Mouse (Mus musculus): ENCODE measurements around the gene Cnih3. TPM values are rescaled to one million over a fixed set of nuclear protein-coding genes. Genes with fewer than 3 reads are reported as not detected.

Cnih3 gene
- polyA plus RNA-seq, 1 experiment from 2014 or later: not detected

DNA sequence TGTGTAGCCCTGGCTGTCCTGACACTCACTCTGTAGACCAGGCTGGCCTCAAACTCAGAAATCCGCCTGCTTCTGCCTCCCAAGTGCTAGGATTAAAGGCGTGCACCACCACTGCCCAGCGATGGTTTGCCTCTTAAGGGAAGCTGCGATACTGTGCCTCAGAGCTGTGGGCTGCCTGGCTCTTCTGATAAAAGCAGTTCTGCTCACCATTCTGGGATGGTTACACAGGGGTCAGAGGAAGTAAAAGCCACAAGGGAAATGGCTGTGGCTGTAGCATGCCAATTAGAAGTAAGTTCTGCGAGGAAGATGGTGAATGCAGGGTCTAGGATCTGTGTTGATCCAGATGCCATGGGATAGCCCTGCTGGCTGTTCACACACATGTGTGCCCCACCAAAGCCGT lies 19.9 kb downstream of the Cnih3 start:
- DNase-seq (peak; percentile 32), ATAC-seq (ENCODE audit: low read depth) (peak; percentile 77)
- WGBS (ENCODE audit: insufficient replicate concordance): 13% methylated on average over 6 of the region's 6 CpGs
- Histone ChIP-seq H3K36me3 (no peaks in the 10 kb centered on the region), H3K4me3 (replicated peaks) (no peak overlapping the region), H3K9me3 (replicated peaks) (no peaks in the 10 kb centered on the region), H3K4me2 (peak overlapping the region; percentile 25), H3K27me3 (peaks cover 49% of the 10 kb centered on the region), H3K4me1 (replicated peaks) (peaks cover 82% of the 10 kb centered on the region), H3K27ac (peak overlapping the region; percentile 13; the same call in 1 of the 2 replicates), H3K9ac (peak overlapping the region; percentile 11; the same call in 1 of the 2 replicates)

DNA sequence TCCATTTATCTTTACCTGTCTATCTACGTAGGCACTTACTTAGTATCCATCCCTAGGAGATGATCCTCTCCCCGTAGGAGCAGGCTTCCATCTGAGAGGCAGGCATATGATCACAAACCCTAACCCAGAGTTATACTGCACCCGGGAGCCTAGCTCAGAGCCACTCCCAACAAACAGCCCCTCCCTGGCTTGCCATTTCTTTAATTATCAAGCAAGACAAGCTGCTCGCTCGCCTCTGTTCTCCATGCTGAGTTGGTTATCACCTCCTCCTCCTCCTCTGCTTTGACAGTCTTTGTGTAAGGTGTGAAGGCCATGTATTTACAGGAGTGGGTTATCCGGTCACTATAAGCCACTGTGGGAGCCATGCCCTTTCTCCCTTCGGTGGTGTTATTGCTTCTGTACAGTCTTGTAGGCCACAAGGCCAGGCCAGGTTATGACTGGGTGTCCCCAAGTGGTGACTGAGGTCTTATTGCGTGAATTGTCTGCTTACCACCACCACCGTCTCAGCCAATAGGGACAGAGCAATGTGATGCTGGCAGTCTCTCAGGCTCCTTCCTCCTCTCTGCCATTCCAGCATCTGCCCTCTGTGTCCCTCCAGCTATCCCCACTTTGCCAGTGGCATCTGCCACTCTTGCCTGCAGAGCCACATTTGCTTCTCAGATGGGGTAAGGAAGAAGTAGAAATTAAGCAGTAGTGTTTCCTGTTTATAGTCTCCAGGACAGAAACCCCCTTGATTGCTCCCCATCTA lies 22.4 kb downstream of the Cnih3 start:
- Histone ChIP-seq H3K4me2 (no peak overlapping the region), H3K4me1 (replicated peaks) (peaks cover 62% of the 10 kb centered on the region), H3K36me3 (no peaks in the 10 kb centered on the region), H3K4me3 (replicated peaks) (no peak overlapping the region), H3K27ac (peak overlapping the region; percentile 36; the same call in 1 of the 2 replicates), H3K9me3 (replicated peaks) (no peaks in the 10 kb centered on the region), H3K9ac (no peak overlapping the region), H3K27me3 (peaks cover 37% of the 10 kb centered on the region)
- DNase-seq (peak; percentile 44), ATAC-seq (ENCODE audit: low read depth) (peak; percentile 85)
- 43% methylated on average over 9 of the region's 9 CpGs for WGBS (ENCODE audit: insufficient replicate concordance)

DNA sequence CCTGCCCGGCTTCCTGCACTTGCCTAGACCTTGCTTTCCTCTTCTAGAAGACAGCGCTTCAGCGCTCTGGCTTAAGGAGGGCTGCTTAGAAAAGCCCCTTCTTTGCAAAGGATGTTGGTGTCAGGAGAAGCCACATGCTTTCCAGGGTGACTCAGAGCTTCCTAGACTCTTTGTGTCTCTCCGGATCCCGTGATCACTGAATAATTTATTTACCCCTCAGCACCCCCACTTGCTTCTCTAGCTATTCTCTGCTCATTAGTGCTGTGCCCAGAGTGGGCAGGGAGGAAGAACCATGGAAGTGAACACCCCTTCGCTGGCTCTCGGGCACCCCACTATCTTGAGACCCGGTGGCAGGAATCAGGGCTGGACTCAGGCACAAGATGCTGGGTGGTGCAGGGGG lies 24.0 kb downstream of the Cnih3 start:
- DNase-seq (no peak), ATAC-seq (ENCODE audit: low read depth) (no peak)
- Histone ChIP-seq H3K4me1 (replicated peaks) (peaks cover 47% of the 10 kb centered on the region), H3K27me3 (peaks cover 30% of the 10 kb centered on the region), H3K4me3 (replicated peaks) (no peak overlapping the region), H3K36me3 (no peaks in the 10 kb centered on the region), H3K9ac (no peak overlapping the region), H3K27ac (no peak overlapping the region), H3K4me2 (no peak overlapping the region), H3K9me3 (replicated peaks) (no peaks in the 10 kb centered on the region)
- WGBS (ENCODE audit: insufficient replicate concordance): 35% methylated on average over 8 of the region's 8 CpGs

DNA sequence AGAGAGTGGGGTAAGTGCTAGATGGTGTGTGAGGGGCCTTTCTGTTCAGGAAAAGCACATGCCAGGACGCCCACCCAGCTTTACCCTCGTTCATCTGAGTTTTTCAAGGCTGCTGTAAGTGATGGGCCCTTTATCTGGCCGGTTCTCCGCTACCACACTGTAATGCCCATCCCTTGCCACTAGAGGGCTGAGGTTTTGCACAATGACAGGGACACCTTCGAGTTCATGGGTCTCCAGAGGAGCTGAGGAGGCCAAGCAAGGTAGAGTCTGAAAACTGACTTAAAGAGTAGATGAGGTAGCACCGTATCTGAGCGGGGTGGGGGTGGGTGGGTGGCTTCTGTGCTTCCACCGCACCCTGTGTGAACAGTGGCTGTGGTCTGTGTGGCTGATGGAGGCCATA lies 27.2 kb downstream of the Cnih3 start:
- no peak overlapping the region for H3K27ac ChIP-seq
- 18% methylated on average over 8 of the region's 8 CpGs for WGBS (ENCODE audit: insufficient replicate concordance)
- H3K27me3 ChIP-seq: peaks cover 33% of the 10 kb centered on the region
- no peak overlapping the region for H3K9ac ChIP-seq
- H3K36me3 ChIP-seq: no peaks in the 10 kb centered on the region
- H3K4me2 ChIP-seq: no peak overlapping the region
- ATAC-seq (ENCODE audit: low read depth): peak; percentile 22; the same call in 1 of the 2 replicates
- H3K4me1 ChIP-seq (replicated peaks): peaks cover 21% of the 10 kb centered on the region
- peak; percentile 52 for DNase-seq
- H3K9me3 ChIP-seq (replicated peaks): no peaks in the 10 kb centered on the region
- no peak overlapping the region for H3K4me3 ChIP-seq (replicated peaks)

DNA sequence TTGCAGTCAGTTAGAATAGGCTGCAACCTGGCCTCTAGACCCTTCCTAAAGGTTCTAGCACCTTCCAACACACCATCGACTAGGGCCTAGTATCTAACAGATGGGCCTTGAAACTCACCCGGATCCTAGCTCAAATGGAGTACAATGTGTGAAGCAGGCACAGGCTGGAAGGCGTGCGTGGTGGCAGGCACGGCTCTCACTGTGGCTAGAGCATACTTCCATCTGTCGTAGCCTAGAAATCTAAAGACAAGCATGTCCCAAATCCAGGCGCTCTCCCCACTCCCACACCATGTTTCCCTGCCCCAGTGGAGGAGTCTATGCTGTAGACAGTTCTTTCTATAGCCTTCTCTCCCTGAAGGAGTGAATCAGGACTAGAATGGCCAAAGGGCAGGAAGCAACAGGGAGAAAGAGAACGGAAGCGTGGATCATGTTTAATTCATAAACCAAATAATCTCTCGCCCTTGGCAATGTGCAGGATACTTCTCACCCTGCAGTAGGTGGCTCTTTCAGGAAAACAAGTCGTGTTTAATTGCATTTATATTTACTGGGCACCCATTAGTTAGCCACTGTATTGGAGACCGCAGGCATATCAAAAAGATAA lies 29.1 kb downstream of the Cnih3 start:
- WGBS (ENCODE audit: insufficient replicate concordance): 68% methylated on average over 12 of the region's 12 CpGs
- no peaks in the 10 kb centered on the region for H3K36me3 ChIP-seq
- H3K27ac ChIP-seq: no peak overlapping the region
- no peak overlapping the region for H3K9ac ChIP-seq
- H3K4me1 ChIP-seq (replicated peaks): peaks cover 3% of the 10 kb centered on the region
- peaks cover 23% of the 10 kb centered on the region for H3K27me3 ChIP-seq
- H3K4me2 ChIP-seq: no peak overlapping the region
- ATAC-seq (ENCODE audit: low read depth): no peak
- no peak for DNase-seq
- H3K4me3 ChIP-seq (replicated peaks): no peak overlapping the region
- H3K9me3 ChIP-seq (replicated peaks): no peaks in the 10 kb centered on the region

DNA sequence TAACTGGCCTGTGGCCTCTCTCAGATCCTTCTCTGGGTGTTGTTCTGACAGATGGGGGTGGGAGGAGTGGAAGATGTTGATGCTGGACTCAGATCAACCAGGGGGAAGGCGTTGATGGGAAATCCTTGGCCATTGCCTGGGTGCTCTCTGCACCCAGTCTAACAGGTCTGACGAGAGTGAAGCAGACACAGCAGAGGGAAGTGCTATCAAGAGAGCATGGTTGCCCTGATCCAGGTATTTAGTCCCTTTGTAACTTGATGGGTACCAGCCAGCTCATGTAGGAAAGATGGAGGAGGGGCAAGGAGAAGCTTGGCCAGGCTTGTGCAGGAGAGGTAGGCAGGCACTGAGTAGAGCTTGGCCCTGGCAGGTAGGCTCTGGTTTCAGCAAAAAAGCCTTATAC lies 36.8 kb downstream of the Cnih3 start:
- H3K4me1 ChIP-seq (replicated peaks): no peaks in the 10 kb centered on the region
- H3K9me3 ChIP-seq (replicated peaks): no peaks in the 10 kb centered on the region
- H3K4me3 ChIP-seq (replicated peaks): no peak overlapping the region
- DNase-seq: no peak
- H3K27ac ChIP-seq: no peak overlapping the region
- H3K4me2 ChIP-seq: no peak overlapping the region
- no peaks in the 10 kb centered on the region for H3K36me3 ChIP-seq
- ATAC-seq (ENCODE audit: low read depth): no peak
- no peaks in the 10 kb centered on the region for H3K27me3 ChIP-seq
- H3K9ac ChIP-seq: no peak overlapping the region
- WGBS (ENCODE audit: insufficient replicate concordance): 67% methylated on average over 2 of the region's 2 CpGs

DNA sequence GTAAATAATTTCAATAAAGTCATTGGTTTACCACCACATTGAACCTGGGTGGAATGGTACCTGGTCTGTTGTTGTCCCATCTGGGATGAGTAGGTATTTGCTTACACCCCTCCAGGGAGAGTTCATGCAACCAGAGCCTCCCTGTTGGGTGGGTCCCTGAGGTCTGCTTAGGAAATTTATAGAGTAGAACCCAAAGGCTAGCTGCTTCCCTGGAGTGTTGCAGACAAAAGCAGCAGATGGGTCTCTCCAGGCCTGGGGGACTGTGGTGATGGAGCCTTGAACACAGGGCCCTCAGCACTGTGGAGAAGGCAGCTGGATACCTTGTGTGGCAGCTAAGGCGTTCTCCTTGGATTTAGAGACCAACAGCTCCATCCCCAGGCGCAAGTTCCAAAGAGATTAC lies 40.1 kb downstream of the Cnih3 start:
- Histone ChIP-seq H3K4me3 (replicated peaks) (no peak overlapping the region), H3K4me1 (replicated peaks) (no peaks in the 10 kb centered on the region), H3K9ac (no peak overlapping the region), H3K27me3 (no peaks in the 10 kb centered on the region), H3K4me2 (no peak overlapping the region), H3K9me3 (replicated peaks) (no peaks in the 10 kb centered on the region), H3K27ac (no peak overlapping the region), H3K36me3 (no peaks in the 10 kb centered on the region)
- ATAC-seq (ENCODE audit: low read depth): no peak
- no peak for DNase-seq
- WGBS (ENCODE audit: insufficient replicate concordance): 78% methylated on average over 2 of the region's 2 CpGs

DNA sequence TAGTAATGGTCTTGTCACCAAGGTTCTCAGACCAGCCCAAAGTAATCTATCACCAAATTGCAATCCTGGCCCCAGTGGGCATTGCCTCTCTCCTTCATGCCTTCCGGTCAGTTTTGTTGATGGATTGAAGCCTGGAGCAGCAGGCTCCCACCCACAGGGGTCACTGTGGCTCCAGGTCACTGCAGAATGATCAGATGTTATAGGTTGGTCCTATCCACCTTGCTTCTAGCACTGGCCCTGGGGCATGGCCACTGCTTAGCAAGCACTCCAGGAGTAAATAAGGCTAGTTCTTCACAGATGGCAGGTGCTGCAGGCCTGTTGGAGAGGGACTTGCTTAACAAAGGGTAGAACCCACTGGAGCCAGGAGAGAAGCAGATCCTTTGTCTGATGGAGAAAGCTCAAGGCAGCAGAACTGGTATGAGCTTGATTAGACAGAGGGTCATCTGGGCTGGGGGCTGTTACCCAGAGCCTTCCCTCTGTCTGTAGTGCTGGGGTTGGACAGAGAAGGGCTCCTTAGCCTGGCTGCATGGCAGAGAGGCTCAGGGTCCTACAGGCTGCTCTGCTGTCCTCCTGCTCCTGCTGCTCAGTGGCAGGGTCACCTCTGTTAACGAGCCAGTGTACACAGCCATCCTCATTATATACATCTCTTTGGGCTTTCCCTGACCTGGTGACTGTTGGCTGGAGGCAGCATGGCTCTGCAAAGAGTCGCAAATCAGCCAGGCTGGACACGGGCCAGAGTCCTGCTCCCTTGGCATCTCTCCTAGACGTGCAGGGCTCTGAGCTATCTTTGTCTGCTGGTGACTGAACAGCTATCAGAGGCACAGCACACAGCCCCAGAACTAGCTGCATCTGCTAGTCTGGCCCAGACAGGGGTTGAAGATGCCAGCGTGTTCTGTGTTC lies 41.1 kb downstream of the Cnih3 start:
- H3K9ac ChIP-seq: no peak overlapping the region
- no peaks in the 10 kb centered on the region for H3K9me3 ChIP-seq (replicated peaks)
- no peak overlapping the region for H3K27ac ChIP-seq
- ATAC-seq (ENCODE audit: low read depth): no peak
- H3K36me3 ChIP-seq: no peaks in the 10 kb centered on the region
- WGBS (ENCODE audit: insufficient replicate concordance): 46% methylated on average over 6 of the region's 6 CpGs
- H3K4me3 ChIP-seq (replicated peaks): no peak overlapping the region
- H3K27me3 ChIP-seq: no peaks in the 10 kb centered on the region
- no peak overlapping the region for H3K4me2 ChIP-seq
- H3K4me1 ChIP-seq (replicated peaks): no peaks in the 10 kb centered on the region
- DNase-seq: no peak

DNA sequence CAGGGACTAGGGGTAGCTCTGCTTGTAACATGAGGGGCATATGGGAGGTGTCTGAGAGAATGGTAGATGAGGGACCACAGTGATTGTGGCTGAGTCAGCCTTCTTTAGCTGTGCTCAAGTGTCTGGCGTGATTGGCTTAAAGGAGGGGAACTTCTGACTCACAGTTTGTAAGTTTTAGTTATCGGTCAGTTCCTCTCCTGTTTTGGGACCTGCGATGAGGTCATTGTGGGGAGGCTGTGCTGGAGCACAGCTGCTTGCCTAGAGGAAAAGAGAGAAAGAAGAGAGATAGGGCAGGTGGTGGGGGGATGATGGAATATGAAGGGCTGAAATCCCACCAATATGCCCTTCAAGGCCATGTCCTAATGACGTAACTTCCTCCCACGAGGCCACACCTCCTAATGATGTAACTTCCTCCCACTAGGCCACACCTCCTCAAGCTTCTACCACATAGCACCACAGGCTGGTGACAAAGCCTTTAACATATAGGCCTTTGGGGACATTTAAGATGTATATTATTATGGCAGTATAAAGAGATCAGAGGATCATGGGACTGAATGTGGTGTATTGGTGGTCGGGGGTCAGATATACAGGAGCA lies 42.9 kb downstream of the Cnih3 start:
- 56% methylated on average over 6 of the region's 6 CpGs for WGBS (ENCODE audit: insufficient replicate concordance)
- Histone ChIP-seq H3K9me3 (replicated peaks) (no peaks in the 10 kb centered on the region), H3K4me2 (no peak overlapping the region), H3K27me3 (no peaks in the 10 kb centered on the region), H3K4me3 (replicated peaks) (no peak overlapping the region), H3K27ac (no peak overlapping the region), H3K36me3 (no peaks in the 10 kb centered on the region), H3K9ac (no peak overlapping the region), H3K4me1 (replicated peaks) (no peaks in the 10 kb centered on the region)
- DNase-seq (no peak), ATAC-seq (ENCODE audit: low read depth) (no peak)

DNA sequence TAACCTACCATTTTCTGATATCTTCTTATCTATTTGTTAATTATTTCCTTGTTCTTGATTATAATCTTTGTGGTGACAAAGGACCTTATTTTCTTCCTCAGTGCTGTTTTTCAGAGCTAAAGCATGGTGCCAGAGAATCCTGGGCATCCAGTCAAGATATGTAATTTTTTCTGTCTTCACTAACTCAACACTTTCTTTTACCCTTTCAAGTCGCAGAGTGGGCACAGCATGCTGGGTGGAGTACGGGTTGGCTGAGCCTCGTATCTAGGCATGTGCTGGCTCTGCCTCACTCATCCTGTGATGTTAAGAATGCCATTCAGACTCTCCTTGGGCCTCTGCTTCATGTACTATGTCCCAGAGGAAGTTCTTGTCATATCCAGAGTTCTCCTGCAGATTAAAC lies 46.8 kb downstream of the Cnih3 start:
- Histone ChIP-seq H3K9ac (no peak overlapping the region), H3K36me3 (no peaks in the 10 kb centered on the region), H3K4me3 (replicated peaks) (no peak overlapping the region), H3K27me3 (no peaks in the 10 kb centered on the region; the same call in 1 of the 2 replicates), H3K4me1 (replicated peaks) (no peaks in the 10 kb centered on the region), H3K27ac (no peak overlapping the region), H3K4me2 (no peak overlapping the region), H3K9me3 (replicated peaks) (no peaks in the 10 kb centered on the region)
- 65% methylated on average over 3 of the region's 3 CpGs for WGBS (ENCODE audit: insufficient replicate concordance)
- ATAC-seq (ENCODE audit: low read depth) (no peak), DNase-seq (no peak)

DNA sequence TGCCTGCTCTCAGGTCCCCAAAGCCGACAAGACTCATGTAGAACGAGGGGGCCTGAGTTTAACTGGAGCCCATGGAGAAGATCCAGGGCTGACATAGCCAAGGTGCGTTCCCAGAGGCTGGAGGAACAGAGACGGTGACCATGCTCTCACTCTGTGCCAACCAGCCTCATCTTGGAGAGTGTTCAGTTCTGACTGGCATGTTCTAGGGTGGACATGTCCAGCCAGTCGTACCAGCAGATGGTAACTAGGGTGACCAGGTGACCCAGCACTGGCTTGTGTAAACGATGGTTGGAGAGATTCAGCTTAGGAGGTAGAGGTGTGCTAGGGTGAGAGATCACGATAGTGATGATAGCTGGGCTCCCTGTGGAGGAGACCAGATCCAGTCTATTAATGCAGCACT lies 50.6 kb downstream of the Cnih3 start:
- Histone ChIP-seq H3K9ac (no peak overlapping the region), H3K4me3 (replicated peaks) (no peak overlapping the region), H3K4me1 (replicated peaks) (no peaks in the 10 kb centered on the region), H3K9me3 (replicated peaks) (no peaks in the 10 kb centered on the region), H3K27me3 (no peaks in the 10 kb centered on the region; the same call in 1 of the 2 replicates), H3K27ac (no peak overlapping the region), H3K4me2 (no peak overlapping the region), H3K36me3 (no peaks in the 10 kb centered on the region)
- no peak for DNase-seq
- WGBS (ENCODE audit: insufficient replicate concordance): 65% methylated on average over 7 of the region's 7 CpGs
- no peak for ATAC-seq (ENCODE audit: low read depth)

All from liver, embryonic 13.5 days (tissue).